9 mouse cellular contexts compared by ENCODE assay signal in genomic region chr5:125348067-125348466, GRCm38 (mm10). TPM values are rescaled to one million over a fixed set of nuclear protein-coding genes. Genes with fewer than 3 reads are reported as not detected.
"Had no signal": no experiment of that assay in that cellular context is flagged by ENCODE, and none has a peak within 500 bp of the region (broad histone marks: within the 10 kb centered on the region; RNA-seq: fewer than 3 reads in every experiment).

No protein-coding gene starts in this region.

- H3K9me3 ChIP-seq: kidney, embryonic 15.5 days; liver, embryonic 15.5 days; neural tube, embryonic 15.5 days had no signal

- H3K9ac ChIP-seq: kidney, embryonic 15.5 days; limb, embryonic 13.5 days; liver, embryonic 15.5 days; midbrain, embryonic 12.5 days; neural tube, embryonic 15.5 days had no signal

- H3K36me3 ChIP-seq: kidney, embryonic 15.5 days; limb, embryonic 13.5 days; liver, embryonic 15.5 days; midbrain, embryonic 12.5 days; neural tube, embryonic 15.5 days had no signal

- DNase-seq: thymus, adult 18-20 months had no signal

- H3K4me2 ChIP-seq: kidney, embryonic 15.5 days; limb, embryonic 13.5 days; liver, embryonic 15.5 days; midbrain, embryonic 12.5 days; neural tube, embryonic 15.5 days had no signal

- H3K4me1 ChIP-seq: kidney, embryonic 15.5 days; limb, embryonic 13.5 days; midbrain, embryonic 12.5 days; neural tube, embryonic 15.5 days had no signal

- H3K27me3 ChIP-seq: kidney, embryonic 15.5 days; limb, embryonic 13.5 days; liver, embryonic 15.5 days; midbrain, embryonic 12.5 days; neural tube, embryonic 15.5 days had no signal

- H3K4me3 ChIP-seq: kidney, embryonic 15.5 days; limb, embryonic 13.5 days; liver, embryonic 15.5 days; midbrain, embryonic 12.5 days; myocyte; neural tube, embryonic 15.5 days had no signal

- H3K27ac ChIP-seq: kidney, embryonic 15.5 days; limb, embryonic 13.5 days; liver, embryonic 15.5 days; midbrain, embryonic 12.5 days; neural tube, embryonic 15.5 days had no signal

RNA-seq across cellular contexts. Expression of gene Gm10382, which starts 41.1 kb away (rescaled TPM):
- total RNA-seq: midbrain, postnatal 0 days had no signal
- polyA plus RNA-seq: neural tube, embryonic 11.5 days had no signal
